Mouse (Mus musculus): ENCODE data around the gene Ubash3a. TPM values are rescaled to one million over a fixed set of nuclear protein-coding genes. Genes with fewer than 3 reads are reported as not detected.

The Ubash3a gene
- 0.30 and 0.38 TPM in 2 replicates for polyA plus RNA-seq (2015; fragmentation: Nextera tagmentation; extraction: Ambion mirVana)

DNA sequence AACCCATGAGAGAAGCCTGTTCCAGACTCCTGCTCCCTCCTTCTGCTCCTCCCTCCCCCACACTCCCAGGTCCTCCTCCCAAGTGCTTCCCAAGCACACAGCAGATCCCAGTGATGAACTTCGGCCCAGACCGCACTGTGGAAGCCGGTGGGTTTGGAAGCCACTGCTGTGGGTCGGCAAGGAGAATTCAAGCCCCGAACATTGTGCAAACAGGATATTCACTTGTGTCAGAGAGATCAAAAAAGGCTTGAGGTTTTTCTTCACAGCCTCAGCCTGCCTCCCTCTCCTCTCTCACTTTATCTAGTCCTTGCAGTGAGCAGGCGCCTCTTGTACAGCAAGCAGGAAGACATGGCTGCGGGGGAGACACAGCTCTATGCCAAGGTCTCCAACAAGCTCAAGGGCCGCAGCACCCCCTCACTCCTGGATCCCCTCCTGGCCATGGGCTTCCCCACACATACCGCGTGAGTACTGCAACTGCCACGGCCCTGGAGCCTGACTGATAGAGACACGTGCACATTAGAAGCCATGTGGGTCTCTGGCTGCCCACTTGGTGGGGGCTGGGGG lies at the start of gene Ubash3a:
Gene Ubash3a (plus strand): TSS at position 103 of the 564 bp plus-strand sequence.
- no peaks in the 10 kb centered on the region for H3K36me3 ChIP-seq
- H3K27me3 ChIP-seq, result no peaks in the 10 kb centered on the region
- 81% methylated on average over 12 of the region's 12 CpGs for WGBS
- no peak within 1 kb of the TSS for H3K9ac ChIP-seq
- H3K4me2 ChIP-seq, result no peak within 1 kb of the TSS
- H3K4me3 ChIP-seq, result no peak within 1 kb of the TSS
- H3K9me3 ChIP-seq, result no peaks in the 10 kb centered on the region
- H3K4me1 ChIP-seq (replicated peaks), result no peaks in the 10 kb centered on the region
- H3K27ac ChIP-seq, result no peak within 1 kb of the TSS
- ATAC-seq (ENCODE audit: low FRiP score), result no peak

DNA sequence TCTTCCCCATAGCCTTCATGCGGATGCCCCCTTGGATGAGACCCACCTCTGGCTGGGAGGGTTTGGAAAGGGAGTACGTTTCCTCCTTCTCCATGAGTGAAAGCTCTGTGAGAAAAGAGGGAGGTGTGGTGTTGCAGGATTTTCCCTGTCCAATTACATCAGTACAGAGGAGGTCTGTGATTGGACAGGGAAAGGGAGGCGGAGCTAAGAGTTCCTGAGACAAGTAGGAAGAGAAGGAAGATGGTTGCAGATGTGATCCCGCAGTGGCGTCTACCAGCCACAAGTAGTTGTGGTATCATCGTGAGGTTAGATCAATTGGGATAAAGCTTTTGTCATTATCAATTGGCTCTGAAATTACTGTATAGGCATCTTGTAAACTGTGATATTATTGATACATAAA lies 49.8 kb upstream of the Ubash3a start:
- Histone ChIP-seq H3K27ac (no peak overlapping the region), H3K27me3 (no peaks in the 10 kb centered on the region), H3K4me2 (no peak overlapping the region), H3K36me3 (no peaks in the 10 kb centered on the region), H3K9me3 (no peaks in the 10 kb centered on the region), H3K9ac (no peak overlapping the region), H3K4me1 (replicated peaks) (no peaks in the 10 kb centered on the region), H3K4me3 (no peak overlapping the region)
- no peak for ATAC-seq (ENCODE audit: low FRiP score)
- WGBS, result 81% methylated on average over 6 of the region's 6 CpGs

- Histone ChIP-seq H3K9ac (no peak overlapping the region), H3K27me3 (no peaks in the 10 kb centered on the region), H3K9me3 (no peaks in the 10 kb centered on the region), H3K4me3 (no peak overlapping the region), H3K4me1 (replicated peaks) (no peaks in the 10 kb centered on the region), H3K4me2 (no peak overlapping the region), H3K36me3 (no peaks in the 10 kb centered on the region), H3K27ac (no peak overlapping the region)
- WGBS, result 68% methylated on average over 4 of the region's 4 CpGs
- ATAC-seq (ENCODE audit: low FRiP score), result no peak
Measured at GRCm38 (mm10) chr17:31160291-31160690, 47.4 kb upstream of the Ubash3a start.

DNA sequence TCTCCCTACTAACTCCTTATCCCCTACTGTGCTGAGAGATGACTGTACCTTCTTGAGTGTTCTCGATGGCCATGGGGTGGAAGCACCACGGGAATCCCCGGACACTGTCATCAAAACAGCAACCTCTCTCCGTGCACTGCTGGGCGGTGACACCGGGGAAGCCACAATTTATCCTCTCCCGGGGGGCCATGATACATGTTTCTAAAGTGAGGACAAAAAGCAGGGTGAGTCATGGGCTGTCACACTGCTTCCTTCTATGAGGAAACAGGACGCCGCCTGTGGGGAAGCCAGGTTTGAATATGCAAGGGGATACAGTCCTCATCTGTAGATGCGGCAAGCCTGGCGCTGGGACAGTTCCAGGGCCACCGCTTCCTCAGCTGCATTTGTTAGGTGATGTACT lies 45.1 kb upstream of the Ubash3a start:
- Histone ChIP-seq H3K9ac (no peak overlapping the region), H3K4me2 (no peak overlapping the region), H3K4me3 (no peak overlapping the region), H3K4me1 (replicated peaks) (no peaks in the 10 kb centered on the region), H3K9me3 (no peaks in the 10 kb centered on the region), H3K27ac (no peak overlapping the region), H3K36me3 (no peaks in the 10 kb centered on the region), H3K27me3 (no peaks in the 10 kb centered on the region)
- no peak for ATAC-seq (ENCODE audit: low FRiP score)
- 89% methylated on average over 12 of the region's 12 CpGs for WGBS

DNA sequence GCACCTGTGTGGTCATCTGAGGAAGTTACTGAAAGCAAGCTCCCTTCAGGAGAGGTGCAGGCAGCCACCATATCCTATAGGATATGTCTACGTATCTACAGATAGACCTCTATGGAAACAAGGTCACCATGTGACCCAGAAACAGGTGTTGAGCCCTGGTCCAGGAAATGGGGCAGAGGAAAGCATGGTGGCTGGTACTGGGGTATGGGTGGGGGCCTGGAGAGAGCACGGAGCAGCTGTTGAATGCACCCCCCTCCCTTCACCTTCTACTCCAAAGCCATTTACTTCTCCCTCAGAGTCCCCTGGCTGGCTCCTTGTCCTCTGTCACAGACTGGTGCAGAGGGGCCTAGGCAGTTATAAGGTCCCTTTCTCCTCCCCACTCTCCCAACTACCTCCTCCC lies 43.9 kb upstream of the Ubash3a start:
- Histone ChIP-seq H3K27me3 (no peaks in the 10 kb centered on the region), H3K27ac (no peak overlapping the region), H3K9me3 (no peaks in the 10 kb centered on the region), H3K36me3 (no peaks in the 10 kb centered on the region), H3K4me1 (replicated peaks) (no peaks in the 10 kb centered on the region), H3K4me3 (no peak overlapping the region), H3K4me2 (no peak overlapping the region), H3K9ac (no peak overlapping the region)
- ATAC-seq (ENCODE audit: low FRiP score), result no peak
- 74% methylated on average over 2 of the region's 2 CpGs for WGBS

DNA sequence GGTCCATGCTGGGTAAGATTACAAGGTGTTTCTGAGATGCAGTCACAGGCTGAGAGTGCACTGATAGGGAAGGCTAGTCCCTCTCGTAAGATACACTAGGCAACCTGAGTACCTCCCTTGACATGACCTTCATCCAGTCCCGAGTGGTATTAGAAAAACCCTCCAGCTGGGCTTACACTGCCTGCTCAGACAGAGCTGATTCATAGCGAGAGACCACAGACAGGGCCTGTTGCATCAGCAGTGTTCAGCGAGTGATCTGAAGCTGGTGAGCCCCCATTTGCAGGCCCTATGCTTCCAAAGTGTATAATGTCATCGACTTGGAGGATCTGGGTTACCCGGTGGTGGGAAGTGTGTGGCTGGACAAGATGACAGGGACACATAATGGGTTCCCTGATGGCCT lies 42.5 kb upstream of the Ubash3a start, which contains the start of gene Tff1:
Gene Tff1 (minus strand): TSS at position 151 of the 400 bp plus-strand sequence.
- Histone ChIP-seq H3K4me1 (replicated peaks) (no peaks in the 10 kb centered on the region), H3K27ac (no peak within 1 kb of the TSS), H3K4me3 (no peak within 1 kb of the TSS), H3K9ac (no peak within 1 kb of the TSS), H3K9me3 (no peaks in the 10 kb centered on the region), H3K27me3 (no peaks in the 10 kb centered on the region), H3K4me2 (no peak within 1 kb of the TSS), H3K36me3 (no peaks in the 10 kb centered on the region)
- ATAC-seq (ENCODE audit: low FRiP score), result no peak
- 88% methylated on average over 6 of the region's 6 CpGs for WGBS

DNA sequence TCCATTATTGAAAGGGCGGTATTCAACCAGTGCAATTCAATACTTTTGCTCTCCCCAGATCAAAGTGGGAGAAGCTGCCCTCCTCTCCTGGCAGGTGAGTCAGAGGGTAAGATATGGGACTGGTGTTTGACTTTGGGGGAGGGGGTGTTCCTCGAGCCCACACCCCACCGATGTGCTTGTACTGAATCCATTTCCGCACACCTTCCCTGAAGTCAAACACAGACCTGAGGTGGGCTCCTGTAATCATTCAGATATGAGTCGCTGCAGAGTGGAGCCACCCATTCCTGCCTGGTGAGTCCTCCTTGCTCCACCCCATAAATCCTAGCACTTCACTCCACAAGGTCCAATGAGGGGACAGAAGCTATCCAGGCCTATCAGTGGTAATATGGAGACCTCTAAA lies 37.9 kb upstream of the Ubash3a start:
- H3K9ac ChIP-seq, result no peak overlapping the region
- no peaks in the 10 kb centered on the region for H3K4me1 ChIP-seq (replicated peaks)
- no peaks in the 10 kb centered on the region for H3K9me3 ChIP-seq
- ATAC-seq (ENCODE audit: low FRiP score), result no peak
- H3K27ac ChIP-seq, result no peak overlapping the region
- no peaks in the 10 kb centered on the region for H3K36me3 ChIP-seq
- H3K4me3 ChIP-seq, result no peak overlapping the region
- no peak overlapping the region for H3K4me2 ChIP-seq
- no peaks in the 10 kb centered on the region for H3K27me3 ChIP-seq
- WGBS, result 91% methylated on average over 5 of the region's 5 CpGs

DNA sequence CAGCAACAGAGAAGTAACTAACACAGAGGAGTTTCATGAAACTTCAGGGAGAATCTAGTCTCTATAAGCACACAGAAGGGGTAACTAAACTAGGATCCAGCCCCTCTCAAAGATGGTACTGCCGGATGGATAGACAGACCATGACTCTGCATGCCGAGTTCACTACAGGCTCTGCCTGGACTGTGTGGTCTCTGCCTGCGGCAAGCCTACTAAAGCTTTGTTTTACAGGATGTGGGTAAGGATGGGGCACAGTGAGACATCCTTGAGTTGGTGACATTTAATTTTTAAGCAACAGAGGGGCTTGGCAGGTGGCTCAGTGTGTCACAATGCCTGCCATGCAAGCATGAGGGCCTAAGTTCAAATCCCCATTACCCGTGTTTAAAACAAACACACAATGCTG lies 31.4 kb upstream of the Ubash3a start:
- WGBS, result 96% methylated on average over 4 of the region's 4 CpGs
- no peak overlapping the region for H3K4me3 ChIP-seq
- H3K36me3 ChIP-seq, result no peaks in the 10 kb centered on the region
- H3K9ac ChIP-seq, result no peak overlapping the region
- no peaks in the 10 kb centered on the region for H3K27me3 ChIP-seq
- no peaks in the 10 kb centered on the region for H3K4me1 ChIP-seq (replicated peaks)
- H3K27ac ChIP-seq, result no peak overlapping the region
- no peak overlapping the region for H3K4me2 ChIP-seq
- no peak for ATAC-seq (ENCODE audit: low FRiP score)
- H3K9me3 ChIP-seq, result no peaks in the 10 kb centered on the region

GRCm38 (mm10) chr17:31181490-31181889 lies 26.2 kb upstream of the Ubash3a start:
- Histone ChIP-seq H3K9ac (no peak overlapping the region), H3K27me3 (no peaks in the 10 kb centered on the region), H3K27ac (no peak overlapping the region), H3K36me3 (no peaks in the 10 kb centered on the region), H3K4me2 (no peak overlapping the region), H3K4me3 (no peak overlapping the region), H3K4me1 (replicated peaks) (no peaks in the 10 kb centered on the region), H3K9me3 (no peaks in the 10 kb centered on the region)
- 90% methylated on average over 4 of the region's 4 CpGs for WGBS
- ATAC-seq (ENCODE audit: low FRiP score), result no peak

- H3K4me2 ChIP-seq, result no peak overlapping the region
- H3K9me3 ChIP-seq, result peaks cover 4% of the 10 kb centered on the region; the same call in 1 of the 2 replicates
- H3K27ac ChIP-seq, result no peak overlapping the region
- H3K9ac ChIP-seq, result no peak overlapping the region
- no peaks in the 10 kb centered on the region for H3K27me3 ChIP-seq
- no peaks in the 10 kb centered on the region for H3K36me3 ChIP-seq
- no peak for ATAC-seq (ENCODE audit: low FRiP score)
- WGBS, result 74% methylated on average over 12 of the region's 12 CpGs
- no peaks in the 10 kb centered on the region for H3K4me1 ChIP-seq (replicated peaks)
- no peak overlapping the region for H3K4me3 ChIP-seq
Measured at GRCm38 (mm10) chr17:31183180-31183974, 24.3 kb upstream of the Ubash3a start.

DNA sequence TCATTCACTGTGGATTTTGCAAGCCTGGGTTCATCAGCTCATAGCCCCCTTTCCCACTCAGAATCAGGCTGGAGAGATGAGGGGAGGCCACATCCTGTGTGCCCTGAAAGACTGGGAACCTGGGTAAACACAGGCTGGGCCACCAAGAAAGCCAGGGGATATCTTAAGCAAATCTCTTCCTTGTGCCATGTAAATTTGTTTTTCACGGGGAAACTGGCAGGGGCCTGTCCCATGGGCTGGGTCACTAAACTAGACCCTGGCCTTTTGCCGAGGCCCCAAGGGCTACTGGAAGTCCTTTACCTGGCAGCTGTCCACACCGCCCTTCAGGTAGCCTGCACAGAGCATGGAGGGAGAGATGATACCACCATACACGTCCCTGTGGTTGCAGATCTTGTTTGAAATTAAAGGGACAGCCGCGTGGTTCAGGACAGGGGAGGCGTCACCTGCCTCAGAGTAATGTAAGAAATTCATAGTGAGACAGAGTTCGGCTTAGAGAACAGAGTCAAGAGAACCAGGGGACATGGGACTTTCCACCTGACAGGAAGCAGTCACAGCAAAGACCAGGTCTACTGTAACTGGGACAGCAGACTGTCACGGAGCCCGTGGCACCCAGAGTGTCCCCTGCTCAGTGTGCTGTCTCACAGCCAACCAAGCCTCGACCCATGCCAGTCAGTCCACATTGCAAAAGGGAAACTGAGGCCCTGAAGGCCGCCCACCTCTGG lies 23.2 kb upstream of the Ubash3a start:
- Histone ChIP-seq H3K9ac (no peak overlapping the region), H3K4me1 (replicated peaks) (no peaks in the 10 kb centered on the region), H3K27ac (no peak overlapping the region), H3K9me3 (peaks cover 4% of the 10 kb centered on the region; the same call in 1 of the 2 replicates), H3K4me3 (no peak overlapping the region), H3K36me3 (no peaks in the 10 kb centered on the region), H3K27me3 (no peaks in the 10 kb centered on the region), H3K4me2 (no peak overlapping the region)
- ATAC-seq (ENCODE audit: low FRiP score), result no peak
- WGBS, result 83% methylated on average over 12 of the region's 12 CpGs

- H3K9me3 ChIP-seq, result peaks cover 4% of the 10 kb centered on the region; the same call in 1 of the 2 replicates
- peaks cover 2% of the 10 kb centered on the region for H3K4me1 ChIP-seq (replicated peaks)
- H3K9ac ChIP-seq, result no peak overlapping the region
- ATAC-seq (ENCODE audit: low FRiP score), result no peak
- no peaks in the 10 kb centered on the region for H3K27me3 ChIP-seq
- H3K27ac ChIP-seq, result no peak overlapping the region
- no peak overlapping the region for H3K4me3 ChIP-seq
- H3K36me3 ChIP-seq, result no peaks in the 10 kb centered on the region
- 26% methylated on average over 4 of the region's 4 CpGs for WGBS
- no peak overlapping the region for H3K4me2 ChIP-seq
Measured at GRCm38 (mm10) chr17:31187370-31187769, 20.3 kb upstream of the Ubash3a start.

Data from hindbrain, embryonic 13.5 days (tissue).